Mouse (Mus musculus) olfactory bulb, adult 2 months (tissue): ENCODE data around the gene Mup17.
"Not testable (repeated sequence)": the region's sequence is repeated elsewhere in the genome, so short reads cannot be mapped to it uniquely, and the experiment has no call there.

Experiments used
- CTCF ChIP-seq: fragments of 200-500 bp; IDR thresholded peaks from 2 replicates; pipeline ENCODE4 v1.5.1; 2012; ENCODE audit warnings: low read depth, mild to moderate bottlenecking, low read length, moderate library complexity; ENCODE audit not compliant: insufficient read depth
- POLR2A ChIP-seq: fragments of 200-500 bp; IDR thresholded peaks from 2 replicates; pipeline ENCODE4 v1.6.1; 2012; ENCODE audit warnings: mild to moderate bottlenecking, low read depth, low read length, moderate library complexity; ENCODE audit not compliant: insufficient read depth

GRCm38 (mm10) chr4:61555887-61556286, 39.8 kb downstream of the Mup17 start:
- not testable (repeated sequence) for TF ChIP-seq POLR2A, CTCF
